Mouse (Mus musculus) spleen, adult 2 months (tissue): ENCODE measurements around the gene Ryr3.

ENCODE experiments used
- CTCF ChIP-seq: fragments of 200-500 bp; IDR thresholded peaks from 2 replicates; pipeline ENCODE4 v1.5.1; 2011; ENCODE audit warnings: mild to moderate bottlenecking, inconsistent platforms; ENCODE audit not compliant: insufficient read depth, insufficient read length, insufficient replicate concordance; ENCODE audit errors: extremely low read depth
- POLR2A ChIP-seq: fragments of 200-500 bp; IDR thresholded peaks from 2 replicates; pipeline ENCODE4 v1.6.1; 2011; ENCODE audit warnings: low read depth, low read length, inconsistent platforms

- TF ChIP-seq POLR2A = no peak
- no peak for TF ChIP-seq CTCF
These were observed 268.0 kb downstream of the Ryr3 start for GRCm38 (mm10) chr2:112948931-112949330.
